Mouse (Mus musculus) embryo, embryonic 10 days (tissue): Measurements from ENCODE around the gene Gpr87.
A peak's percentile ranks its signal among the peaks of the same experiment; 100 is the strongest.
"Not testable (repeated sequence)": the region's sequence is repeated elsewhere in the genome, so short reads cannot be mapped to it uniquely, and the experiment has no call there.

ENCODE experiments used
- DNase-seq: peaks from one replicate; pipeline ENCODE4 v3.0.0-alpha.2; 2015; ENCODE audit warnings: low spot score

Gpr87 gene

DNA sequence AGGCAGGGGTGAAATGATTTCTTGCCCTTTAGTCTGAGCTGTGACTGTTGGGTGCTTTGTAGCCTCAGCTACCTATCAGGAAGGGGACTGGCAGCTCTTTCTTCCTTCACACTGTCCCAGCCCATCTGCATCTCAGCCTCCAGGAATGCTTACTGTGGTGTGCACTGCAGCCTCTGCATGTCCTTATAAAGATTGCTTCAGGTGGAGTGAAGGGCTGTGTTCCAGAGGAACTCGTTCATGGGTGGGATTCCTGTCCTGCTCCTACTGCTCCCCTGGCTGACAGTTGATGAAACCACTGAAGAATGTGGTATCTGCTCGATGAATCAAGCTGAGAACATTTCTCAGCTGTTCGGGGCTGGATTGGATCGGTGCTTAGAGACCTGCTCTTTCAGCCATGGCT lies 7.6 kb downstream of the Gpr87 start:
- no peak for DNase-seq

- DNase-seq = no peak
Observed at GRCm38 (mm10) chr3:59185662-59186061, 9.2 kb downstream of the Gpr87 start.

DNA sequence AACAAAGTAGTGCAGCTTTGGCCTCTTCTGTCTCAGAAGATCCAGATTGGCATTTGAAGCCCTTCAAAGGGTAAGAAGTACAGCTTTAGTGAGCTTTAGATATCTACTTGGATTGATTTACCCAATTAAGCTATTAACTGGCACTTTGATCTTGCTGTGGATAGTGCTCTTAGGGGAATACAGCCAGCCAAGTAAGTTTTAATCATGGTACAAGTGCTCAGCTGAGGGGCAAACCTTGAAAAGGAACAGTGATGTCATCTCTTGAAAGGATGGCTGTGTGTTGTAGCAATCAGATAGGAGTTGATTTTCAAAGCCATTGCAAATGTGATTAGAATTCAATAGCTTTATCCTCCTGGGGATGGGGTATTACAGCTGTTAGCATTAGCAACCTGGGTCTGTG lies 12.8 kb downstream of the Gpr87 start:
- no peak for DNase-seq

DNA sequence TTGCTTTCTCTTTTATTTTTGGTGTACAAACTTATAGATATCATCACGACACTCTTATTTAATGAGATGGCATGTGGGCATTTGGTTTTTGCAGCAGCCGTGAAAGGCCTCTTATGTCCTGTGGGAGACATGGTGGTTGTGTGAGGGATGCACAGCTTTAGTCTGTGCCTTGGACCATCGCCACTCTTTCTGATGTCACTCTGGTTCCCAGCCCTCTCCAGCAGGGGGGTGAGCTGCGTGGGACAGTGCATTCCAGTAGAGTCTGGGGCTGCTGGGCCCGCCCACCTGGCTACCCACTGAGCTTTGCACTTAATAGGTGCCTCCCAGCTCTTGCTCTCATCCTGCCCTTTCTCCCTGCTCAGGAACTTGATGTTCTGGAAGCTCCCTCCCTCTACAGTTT lies 13.8 kb downstream of the Gpr87 start:
- DNase-seq = no peak

DNA sequence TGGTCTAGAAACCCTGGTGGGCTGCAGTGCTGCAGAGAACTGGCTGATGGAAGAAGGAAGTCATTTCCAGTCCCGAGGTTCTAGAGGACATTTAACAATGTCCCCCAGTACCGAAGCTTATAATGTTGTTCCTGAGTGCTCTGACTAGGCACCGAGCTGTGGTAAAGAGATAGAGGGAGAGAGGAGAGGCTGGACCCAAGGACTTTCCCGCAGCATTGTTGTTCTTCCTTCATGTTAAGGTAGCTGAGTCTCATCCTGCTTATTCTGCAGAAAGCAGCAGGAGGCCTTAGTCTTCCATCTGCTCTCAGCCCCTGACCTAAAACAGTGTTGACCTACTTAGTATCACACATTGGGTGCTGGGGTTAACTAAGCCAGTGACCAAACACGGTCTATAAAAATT lies 18.0 kb downstream of the Gpr87 start:
- DNase-seq = no peak

GRCm38 (mm10) chr3:59175234-59175633 lies 19.7 kb downstream of the Gpr87 start:
- DNase-seq = peak; percentile 79

GRCm38 (mm10) chr3:59174426-59175154 lies 20.3 kb downstream of the Gpr87 start:
- DNase-seq = no peak

DNA sequence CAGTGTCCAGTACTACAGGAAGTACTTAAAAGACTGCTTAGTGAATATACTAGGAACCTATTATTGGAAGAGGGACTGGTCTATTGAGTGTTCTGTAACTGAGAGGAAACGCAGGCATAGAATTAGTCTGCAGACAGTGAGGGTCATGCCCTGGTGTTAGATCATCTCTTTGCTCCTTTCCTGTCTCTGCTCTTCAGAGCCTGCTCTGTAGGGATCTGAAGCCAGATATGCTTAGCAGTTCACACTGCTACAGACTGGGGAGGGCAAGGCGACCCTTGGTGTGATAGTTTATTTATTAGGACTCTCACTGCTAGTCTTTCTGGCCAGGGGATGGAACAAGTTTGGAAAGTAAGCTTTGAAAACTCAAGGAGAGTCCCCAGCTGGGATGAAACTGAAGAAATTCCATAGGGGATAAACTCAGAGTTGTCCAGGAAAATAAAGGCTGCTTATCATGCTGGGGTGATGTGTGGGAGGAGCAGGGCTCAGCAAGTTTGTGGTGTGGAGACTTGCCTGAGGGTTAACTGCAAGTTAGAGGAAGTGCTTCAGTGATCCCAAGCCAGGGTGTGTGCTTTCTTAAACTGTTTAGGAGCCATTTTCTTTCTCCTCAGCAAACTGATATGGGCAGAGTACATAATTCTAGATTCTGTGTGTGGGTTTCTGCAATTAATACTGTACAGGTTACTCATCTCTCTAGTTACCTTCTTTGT lies 24.8 kb downstream of the Gpr87 start:
- no peak for DNase-seq

GRCm38 (mm10) chr3:59169215-59169614 lies 25.7 kb downstream of the Gpr87 start:
- no peak for DNase-seq

- DNase-seq = no peak
Observed at GRCm38 (mm10) chr3:59168476-59168875, 26.4 kb downstream of the Gpr87 start.

DNA sequence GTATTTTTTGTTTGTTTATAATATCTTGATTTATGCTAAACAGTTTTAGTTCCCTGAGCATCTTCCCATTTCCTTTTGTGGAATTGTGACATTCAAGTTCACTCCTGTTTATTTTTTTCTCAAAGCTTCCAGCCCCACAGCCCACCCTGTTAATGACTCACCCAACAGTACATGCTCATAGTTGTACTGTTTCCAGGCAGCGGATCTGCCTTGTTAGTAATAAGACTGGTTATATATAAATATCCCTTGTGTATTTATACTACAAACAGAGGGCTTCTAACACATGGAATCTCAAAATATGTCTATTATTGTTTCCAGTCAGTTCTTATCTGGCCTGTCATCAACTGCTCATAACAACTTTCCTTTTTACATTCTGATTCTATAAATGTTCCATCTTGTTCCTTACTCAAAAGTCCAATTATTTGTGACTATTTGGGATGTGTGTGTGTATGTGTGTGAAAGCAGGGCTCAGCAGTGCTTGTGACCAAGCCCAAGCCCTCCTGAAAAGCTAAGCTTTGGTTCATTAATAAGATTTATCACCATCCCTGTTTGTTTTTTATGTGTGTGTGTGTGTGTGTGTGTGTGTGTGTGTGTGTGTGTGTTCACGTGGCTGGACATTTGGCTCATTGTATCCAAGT lies 27.4 kb downstream of the Gpr87 start:
- DNase-seq = no peak

DNA sequence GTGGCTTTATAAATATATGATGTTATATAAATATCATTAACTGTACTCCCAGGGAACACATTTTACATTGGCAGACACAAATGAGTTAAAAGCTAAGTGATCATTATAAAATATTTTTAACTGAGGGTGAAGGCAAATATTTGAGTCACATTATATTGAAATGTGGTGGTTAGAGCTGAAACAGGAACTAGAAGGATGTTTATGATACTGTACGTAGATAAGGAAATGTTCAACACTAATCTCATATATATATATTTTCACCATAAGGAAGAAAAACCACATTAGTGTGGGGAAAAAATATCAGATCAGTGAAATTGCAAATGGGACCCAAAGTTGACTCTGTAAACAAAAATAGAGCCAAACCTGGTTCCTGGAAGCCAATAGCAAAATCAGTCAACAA lies 34.4 kb downstream of the Gpr87 start:
- DNase-seq = no peak

DNA sequence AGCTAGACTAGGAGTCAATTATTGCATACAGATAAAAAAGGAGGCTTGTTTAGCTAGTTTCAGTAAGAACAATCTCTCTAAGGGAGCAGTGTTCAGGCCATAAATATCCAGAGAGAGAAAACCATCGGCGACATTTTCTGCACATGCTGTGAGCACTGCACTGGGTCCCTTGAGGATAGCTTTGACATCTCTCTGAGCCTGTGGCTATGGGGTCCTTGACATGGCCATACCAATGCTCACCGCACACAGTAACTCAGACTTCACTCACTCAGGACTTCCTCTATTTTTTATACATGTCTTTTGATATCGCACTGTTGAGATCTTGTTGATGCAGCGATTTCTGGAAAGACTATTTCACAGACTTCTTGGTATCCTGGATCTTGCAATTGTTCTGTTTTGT lies 37.9 kb downstream of the Gpr87 start:
- no peak for DNase-seq

GRCm38 (mm10) chr3:59155404-59155803 lies 39.5 kb downstream of the Gpr87 start:
- DNase-seq = no peak

- no peak for DNase-seq
Observed at GRCm38 (mm10) chr3:59154888-59155287, 40.0 kb downstream of the Gpr87 start.

GRCm38 (mm10) chr3:59153424-59153823 lies 41.5 kb downstream of the Gpr87 start, which contains the start of gene P2ry14:
TSS of gene P2ry14 (minus strand) at chr3:59153618.
- DNase-seq = no peak

GRCm38 (mm10) chr3:59150624-59151023 lies 44.3 kb downstream of the Gpr87 start:
- no peak for DNase-seq

GRCm38 (mm10) chr3:59149646-59150045 lies 45.3 kb downstream of the Gpr87 start:
- DNase-seq = no peak

DNA sequence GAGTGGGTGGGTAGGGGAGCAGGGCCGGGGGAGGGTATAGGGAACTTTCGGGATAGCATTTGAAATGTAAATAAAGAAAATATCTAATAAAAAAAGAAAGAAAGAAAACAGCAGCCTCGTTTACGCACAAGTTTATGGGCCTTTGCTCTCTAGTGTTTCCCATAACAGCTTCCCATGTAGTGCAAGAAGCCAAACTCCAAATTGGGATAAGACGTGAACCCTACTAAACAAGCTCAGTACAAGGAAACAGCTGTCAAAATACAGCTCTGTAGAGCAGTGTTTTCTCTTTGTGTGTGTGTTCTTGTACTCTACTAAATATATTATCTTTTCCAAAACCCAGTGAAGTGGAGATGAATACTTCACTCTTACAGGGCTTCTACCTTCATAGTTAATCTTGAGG lies 49.7 kb downstream of the Gpr87 start:
- DNase-seq = no peak

DNA sequence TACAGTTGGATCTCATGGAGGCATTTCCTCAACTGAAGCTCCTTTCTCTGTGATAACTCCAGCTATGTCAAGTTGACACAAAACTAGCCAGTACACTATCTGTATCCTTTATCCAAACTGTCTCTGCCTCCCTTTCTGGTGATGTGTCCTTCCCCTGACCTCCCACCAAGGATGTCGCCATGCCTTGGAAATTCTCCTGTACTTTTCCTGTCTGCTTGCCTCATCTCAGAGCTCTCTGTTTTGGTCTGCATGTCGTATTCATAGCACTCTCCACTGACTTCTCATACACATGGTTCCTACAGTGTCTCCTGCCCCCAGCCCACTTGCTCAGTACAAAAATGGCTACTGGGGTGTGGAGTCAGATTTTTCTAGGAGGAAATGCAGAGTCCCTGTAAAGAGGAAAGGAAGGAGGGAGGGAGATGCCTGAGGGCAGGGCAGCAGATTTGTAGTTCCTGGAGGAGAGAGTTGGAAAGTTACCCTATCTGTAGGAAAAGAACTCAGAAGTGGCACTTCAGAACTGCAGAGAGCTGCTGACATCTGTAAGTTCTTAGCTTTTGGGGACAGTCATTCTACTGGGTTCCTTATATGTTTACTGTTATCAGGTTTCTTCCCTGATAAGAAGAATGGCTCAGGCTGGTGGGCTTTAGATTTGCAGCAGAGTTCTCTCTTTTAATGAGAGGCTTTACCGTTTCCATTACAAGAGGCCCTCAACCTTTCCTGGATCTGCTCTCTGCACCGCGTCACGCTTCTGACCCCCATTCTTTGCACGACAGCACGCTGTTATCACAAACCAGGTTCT lies 53.2 kb downstream of the Gpr87 start:
- DNase-seq = no peak

GRCm38 (mm10) chr3:59140941-59141340 lies 54.0 kb downstream of the Gpr87 start:
- DNase-seq = not testable (repeated sequence)

DNA sequence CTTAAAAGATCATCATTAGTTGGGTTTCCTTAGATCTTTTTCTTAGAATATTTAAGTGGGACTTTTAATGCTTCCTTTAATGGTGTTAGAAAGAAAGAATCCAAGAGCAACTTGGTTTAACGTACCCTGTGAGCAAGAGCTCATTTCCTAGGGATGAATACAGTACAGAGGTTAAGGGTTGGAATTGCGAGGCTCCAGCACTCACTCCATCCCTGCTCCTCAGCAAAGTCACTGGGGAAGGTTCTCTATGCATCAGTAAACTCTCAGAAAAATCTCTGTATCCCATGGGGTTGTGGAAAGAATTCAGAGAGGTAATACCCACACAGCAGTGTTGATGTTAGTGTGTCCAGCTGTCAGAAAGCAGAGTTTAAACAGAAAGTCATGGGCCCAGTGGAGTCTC lies 54.8 kb downstream of the Gpr87 start:
- no peak for DNase-seq
